ENCODE assay signal across 23 mouse cellular contexts in genomic region chr10:80207201-80207600, GRCm38 (mm10).
"Had no signal": no experiment of that assay in that cellular context is flagged by ENCODE, and none has a peak within 500 bp of the region (broad histone marks: within the 10 kb centered on the region; RNA-seq: fewer than 3 reads in every experiment).

No protein-coding gene starts in this region.

- H3K4me1 ChIP-seq: liver, embryonic 12.5 days; liver, embryonic 15.5 days; lung, embryonic 15.5 days had no signal

- H3K4me2 ChIP-seq: kidney, embryonic 15.5 days; limb, embryonic 13.5 days; liver, embryonic 12.5 days; liver, embryonic 15.5 days; lung, embryonic 15.5 days; neural tube, embryonic 12.5 days; neural tube, embryonic 15.5 days had no signal

- DNase-seq: kidney, adult 11 months; kidney, adult 8-10 months; kidney, postnatal 10 days; kidney, postnatal 36 days; layer of hippocampus, postnatal 36 days; liver; lung, adult 18-20 months; lung, postnatal 10 days; lung, postnatal 36 days; right cerebral cortex, adult 18-20 months; right cerebral cortex, postnatal 14 days; spleen, adult 18-20 months; thymus, adult 18-20 months; thymus, postnatal 36 days had no signal

- H3K9me3 ChIP-seq: kidney, embryonic 15.5 days; limb, embryonic 13.5 days; liver, embryonic 12.5 days; liver, embryonic 15.5 days; lung, embryonic 15.5 days; megakaryocyte, embryonic 14.5 days; neural tube, embryonic 12.5 days; neural tube, embryonic 15.5 days had no signal

- ATAC-seq: liver, embryonic 12.5 days had no signal

- H3K36me3 ChIP-seq: kidney, embryonic 15.5 days; limb, embryonic 13.5 days; liver, embryonic 12.5 days; liver, embryonic 15.5 days; lung, embryonic 15.5 days; neural tube, embryonic 12.5 days; neural tube, embryonic 15.5 days had no signal

- H3K4me3 ChIP-seq: kidney, embryonic 15.5 days; left cerebral cortex, adult 2 months; limb, embryonic 13.5 days; liver, embryonic 12.5 days; liver, embryonic 15.5 days; lung, embryonic 15.5 days; megakaryocyte, embryonic 14.5 days; neural tube, embryonic 12.5 days; neural tube, embryonic 15.5 days had no signal

- H3K9ac ChIP-seq: kidney, embryonic 15.5 days; limb, embryonic 13.5 days; liver, embryonic 12.5 days; liver, embryonic 15.5 days; lung, embryonic 15.5 days; neural tube, embryonic 12.5 days; neural tube, embryonic 15.5 days had no signal

- H3K27ac ChIP-seq: kidney, embryonic 15.5 days; left cerebral cortex, adult 2 months; limb, embryonic 13.5 days; liver, embryonic 12.5 days; liver, embryonic 15.5 days; lung, embryonic 15.5 days; neural tube, embryonic 12.5 days; neural tube, embryonic 15.5 days had no signal

- H3K27me3 ChIP-seq: neural tube, embryonic 12.5 days; neural tube, embryonic 15.5 days had no signal
